In the genomic region with DNA sequence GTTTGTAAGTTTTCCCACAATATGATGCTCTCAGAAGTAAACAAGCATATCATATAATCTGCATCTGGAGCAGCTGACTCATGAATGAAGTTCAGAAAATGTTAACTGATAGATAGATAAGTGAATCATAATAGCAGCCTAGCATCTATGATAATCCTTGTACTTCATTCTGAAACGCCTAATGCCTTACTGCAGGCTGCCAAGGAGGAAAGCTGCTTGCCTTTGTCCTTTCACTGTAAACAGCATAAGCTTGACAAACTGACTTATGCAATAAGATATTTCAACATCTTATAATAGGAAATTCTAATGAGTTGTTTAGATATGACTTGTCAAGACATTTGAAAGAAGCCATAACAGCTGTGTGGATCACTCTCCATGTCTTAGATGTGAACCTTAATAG, we compare ENCODE assay signal across 20 mouse cellular contexts.
DNase-seq lines count a peak whose midpoint lies in the region; ATAC-seq lines count a peak whose summit lies in the region.
"Had no signal": no experiment of that assay in that cellular context is flagged by ENCODE, and none has a peak within 500 bp of the region (broad histone marks: within the 10 kb centered on the region; RNA-seq: fewer than 3 reads in every experiment).

No protein-coding gene starts in this region.

- H3K4me1 ChIP-seq in forebrain, embryonic 16.5 days (replicated peaks; ENCODE audit: control insufficient read depth, insufficient read depth, low read length), result no peaks in the 10 kb centered on the region
- H3K4me1 ChIP-seq in forebrain, embryonic 15.5 days, result no peaks in the 10 kb centered on the region
- H3K4me1 ChIP-seq in lung, embryonic 15.5 days, result peaks cover 15% of the 10 kb centered on the region
- H3K4me1 ChIP-seq: hindbrain, embryonic 15.5 days had no signal

- no peaks in the 10 kb centered on the region for H3K27me3 ChIP-seq in forebrain, embryonic 16.5 days (replicated peaks; ENCODE audit: control insufficient read depth, insufficient read depth, low read length)
- H3K27me3 ChIP-seq in forebrain, embryonic 15.5 days, result no peaks in the 10 kb centered on the region
- no peaks in the 10 kb centered on the region for H3K27me3 ChIP-seq in lung, embryonic 15.5 days
- H3K27me3 ChIP-seq: hindbrain, embryonic 15.5 days had no signal

- H3K9me3 ChIP-seq in forebrain, embryonic 16.5 days (ENCODE audit: control insufficient read depth, low read length), result no peaks in the 10 kb centered on the region
- no peaks in the 10 kb centered on the region for H3K9me3 ChIP-seq in forebrain, embryonic 15.5 days
- no peaks in the 10 kb centered on the region for H3K9me3 ChIP-seq in lung, embryonic 15.5 days
- H3K9me3 ChIP-seq: G1E; hindbrain, embryonic 15.5 days; limb, embryonic 10.5 days had no signal

- DNase-seq in lung, postnatal 14 days, result no peak
- peak; percentile 8 for DNase-seq in urinary bladder, postnatal 14 days (ENCODE audit: low spot score)
- no peak for DNase-seq in urinary bladder, postnatal 10 days (ENCODE audit: low spot score)
- no peak for DNase-seq in Muller cell, postnatal 12 days (ENCODE audit: inconsistent ontology term)
- DNase-seq: adrenal gland, postnatal 25 days; cerebellum, adult 11-12 months; cerebellum, postnatal 36 days; heart, postnatal 10 days; kidney, postnatal 36 days; right cerebral cortex, adult 18-20 months had no signal

- H3K27ac ChIP-seq in forebrain, embryonic 16.5 days (ENCODE audit: low read length), result no peak overlapping the region
- H3K27ac ChIP-seq in forebrain, embryonic 15.5 days (replicated peaks), result no peak overlapping the region
- H3K27ac ChIP-seq in lung, embryonic 15.5 days, result peak overlapping the region; percentile 71; the same call in 1 of the 2 replicates
- H3K27ac ChIP-seq: hindbrain, embryonic 15.5 days; limb, embryonic 10.5 days; macrophage had no signal

- no peak overlapping the region for H3K9ac ChIP-seq in forebrain, embryonic 16.5 days (replicated peaks; ENCODE audit: low read depth, low read length)
- no peak overlapping the region for H3K9ac ChIP-seq in forebrain, embryonic 15.5 days (replicated peaks)
- no peak overlapping the region for H3K9ac ChIP-seq in lung, embryonic 15.5 days
- H3K9ac ChIP-seq: hindbrain, embryonic 15.5 days had no signal

- 59% methylated on average over 1 of the region's 1 CpGs for WGBS in forebrain, embryonic 16.5 days
- 48% methylated on average over 1 of the region's 1 CpGs for WGBS in forebrain, embryonic 15.5 days
- WGBS in lung, embryonic 15.5 days, result 40% methylated on average over 1 of the region's 1 CpGs

- H3K36me3 ChIP-seq in forebrain, embryonic 16.5 days (ENCODE audit: control insufficient read depth, insufficient read depth), result no peaks in the 10 kb centered on the region
- H3K36me3 ChIP-seq in forebrain, embryonic 15.5 days, result no peaks in the 10 kb centered on the region
- H3K36me3 ChIP-seq in lung, embryonic 15.5 days, result no peaks in the 10 kb centered on the region
- H3K36me3 ChIP-seq: G1E; hindbrain, embryonic 15.5 days; limb, embryonic 10.5 days had no signal

- no peak overlapping the region for H3K4me2 ChIP-seq in forebrain, embryonic 16.5 days (ENCODE audit: low read length)
- no peak overlapping the region for H3K4me2 ChIP-seq in forebrain, embryonic 15.5 days (replicated peaks)
- H3K4me2 ChIP-seq in lung, embryonic 15.5 days, result no peak overlapping the region
- H3K4me2 ChIP-seq: heart, embryonic 11.5 days; hindbrain, embryonic 15.5 days; liver, embryonic 11.5 days had no signal

- H3K4me3 ChIP-seq in forebrain, embryonic 16.5 days (replicated peaks; ENCODE audit: low read length), result no peak overlapping the region
- H3K4me3 ChIP-seq in forebrain, embryonic 15.5 days, result no peak overlapping the region
- no peak overlapping the region for H3K4me3 ChIP-seq in lung, embryonic 15.5 days
- H3K4me3 ChIP-seq: hindbrain, embryonic 15.5 days; limb, embryonic 10.5 days had no signal

- ATAC-seq in forebrain, embryonic 16.5 days, result 0 out of 2 replicates have a peak, but pooled peaks have one; percentile 15
- no peak for ATAC-seq in forebrain, embryonic 15.5 days (replicated peaks)
- ATAC-seq in lung, embryonic 15.5 days (ENCODE audit: borderline replicate concordance, extremely low read depth, low FRiP score, low TSS enrichment), result peak; percentile 83; the same call in 1 of the 2 replicates
- ATAC-seq: intestine, embryonic 16.5 days had no signal
